Mouse (Mus musculus): Measurements from ENCODE around the gene Pgm1. TPM values are rescaled to one million over a fixed set of nuclear protein-coding genes. Genes with fewer than 3 reads are reported as not detected.

The Pgm1 gene
- polyA plus RNA-seq, 1 experiment from 2014 or later: 41.1 TPM

DNA sequence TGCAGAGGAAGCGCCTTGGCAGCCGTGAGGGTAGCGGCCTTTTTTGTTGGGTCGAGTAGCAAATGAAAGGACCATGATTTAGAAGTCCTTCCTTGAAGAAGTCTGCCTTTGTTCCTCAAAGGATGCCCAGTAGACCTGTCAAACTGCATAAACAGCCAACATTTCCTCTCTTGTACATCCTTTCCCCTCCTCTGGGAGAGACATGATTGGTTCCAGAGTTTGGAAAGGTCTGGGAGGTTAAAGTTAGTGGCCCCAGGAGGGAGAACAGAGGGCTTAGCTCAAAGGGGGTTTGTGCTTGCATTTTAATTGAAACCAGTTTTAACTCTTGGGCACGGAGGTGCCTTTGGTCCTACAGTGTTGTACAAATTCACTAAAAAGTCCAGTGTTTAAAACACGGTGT, 37.3 kb downstream of the Pgm1 start:
- Histone ChIP-seq H3K27ac (no peak overlapping the region), H3K4me3 (no peak overlapping the region), H3K4me1 (no peaks in the 10 kb centered on the region), H3K36me3 (no peaks in the 10 kb centered on the region), H3K4me2 (replicated peaks) (no peak overlapping the region), H3K27me3 (replicated peaks) (no peaks in the 10 kb centered on the region), H3K9me3 (no peaks in the 10 kb centered on the region), H3K9ac (no peak overlapping the region)
- 76% methylated on average over 6 of the region's 6 CpGs for WGBS
- ATAC-seq (ENCODE audit: low FRiP score, low read depth): no peak

DNA sequence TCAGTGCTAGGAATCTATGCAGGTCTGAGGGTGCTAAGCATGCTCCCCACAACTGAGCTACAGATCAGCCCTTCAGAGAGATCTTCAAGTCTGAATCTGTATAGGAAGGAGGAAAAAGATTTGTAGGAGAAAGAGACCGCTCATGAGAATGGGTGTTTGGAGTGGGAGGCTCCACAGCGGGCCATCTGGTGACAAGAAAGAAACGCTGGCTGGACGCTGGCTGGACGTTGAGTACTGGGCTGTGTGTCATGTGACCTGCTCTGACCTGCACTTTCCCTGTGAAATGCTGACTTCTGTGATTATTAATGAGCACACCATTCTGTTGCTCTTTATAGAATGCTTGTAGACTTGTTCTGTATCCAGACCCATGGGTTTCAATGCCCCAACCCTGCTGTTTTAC, 40.1 kb downstream of the Pgm1 start:
- WGBS: 43% methylated on average over 5 of the region's 5 CpGs
- H3K9me3 ChIP-seq: no peaks in the 10 kb centered on the region
- H3K27ac ChIP-seq: no peak overlapping the region
- H3K9ac ChIP-seq: no peak overlapping the region
- ATAC-seq (ENCODE audit: low FRiP score, low read depth): no peak
- no peaks in the 10 kb centered on the region for H3K36me3 ChIP-seq
- no peaks in the 10 kb centered on the region for H3K4me1 ChIP-seq
- no peaks in the 10 kb centered on the region for H3K27me3 ChIP-seq (replicated peaks)
- H3K4me2 ChIP-seq (replicated peaks): no peak overlapping the region
- no peak overlapping the region for H3K4me3 ChIP-seq

- H3K4me1 ChIP-seq: no peaks in the 10 kb centered on the region
- H3K27ac ChIP-seq: no peak overlapping the region
- no peaks in the 10 kb centered on the region for H3K9me3 ChIP-seq
- no peak overlapping the region for H3K4me2 ChIP-seq (replicated peaks)
- ATAC-seq (ENCODE audit: low FRiP score, low read depth): no peak
- H3K4me3 ChIP-seq: no peak overlapping the region
- no peaks in the 10 kb centered on the region for H3K36me3 ChIP-seq
- H3K9ac ChIP-seq: no peak overlapping the region
- no peaks in the 10 kb centered on the region for H3K27me3 ChIP-seq (replicated peaks)
- 69% methylated on average over 4 of the region's 4 CpGs for WGBS
Observed at GRCm38 (mm10) chr4:99970097-99970496, 40.9 kb downstream of the Pgm1 start.

GRCm38 (mm10) chr4:99972886-99973285, 43.7 kb downstream of the Pgm1 start:
- no peaks in the 10 kb centered on the region for H3K9me3 ChIP-seq
- WGBS: 91% methylated on average over 6 of the region's 6 CpGs

GRCm38 (mm10) chr4:99973931-99974330, 44.7 kb downstream of the Pgm1 start:
- Histone ChIP-seq H3K27ac (no peak overlapping the region), H3K4me2 (replicated peaks) (no peak overlapping the region), H3K9ac (no peak overlapping the region), H3K4me1 (no peaks in the 10 kb centered on the region), H3K4me3 (no peak overlapping the region), H3K36me3 (no peaks in the 10 kb centered on the region), H3K27me3 (replicated peaks) (no peaks in the 10 kb centered on the region), H3K9me3 (no peaks in the 10 kb centered on the region)
- 92% methylated on average over 1 of the region's 1 CpGs for WGBS
- ATAC-seq (ENCODE audit: low FRiP score, low read depth): no peak

More at GRCm38 (mm10) chr4:99972886-99973285, 43.7 kb downstream of the Pgm1 start:
- no peak for ATAC-seq (ENCODE audit: low FRiP score, low read depth)
- Histone ChIP-seq H3K4me3 (no peak overlapping the region), H3K27me3 (replicated peaks) (no peaks in the 10 kb centered on the region), H3K4me1 (no peaks in the 10 kb centered on the region), H3K36me3 (no peaks in the 10 kb centered on the region), H3K27ac (no peak overlapping the region), H3K4me2 (replicated peaks) (no peak overlapping the region), H3K9ac (no peak overlapping the region)

DNA sequence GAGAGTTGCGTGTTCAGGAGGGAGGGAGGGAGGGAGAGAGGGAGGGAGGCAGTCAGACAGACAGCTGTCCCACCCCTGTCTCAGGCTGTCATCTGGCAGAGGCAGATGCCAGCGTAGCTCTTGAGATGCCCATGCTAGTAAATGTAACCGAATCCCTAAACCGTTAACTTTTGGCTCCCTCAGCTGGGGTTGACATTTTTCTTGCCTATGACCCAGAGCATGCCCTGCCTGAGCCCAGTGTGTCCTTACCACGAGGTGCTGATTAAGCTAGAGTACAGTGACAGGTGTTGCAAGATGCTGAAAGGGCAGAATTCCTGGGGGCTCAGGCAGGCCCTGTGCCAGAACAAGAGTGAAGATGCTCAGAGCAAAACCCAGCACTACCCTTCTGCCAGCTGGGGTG, 45.2 kb downstream of the Pgm1 start:
- H3K9ac ChIP-seq: no peak overlapping the region
- no peak overlapping the region for H3K4me3 ChIP-seq
- H3K4me1 ChIP-seq: no peaks in the 10 kb centered on the region
- no peak for ATAC-seq (ENCODE audit: low FRiP score, low read depth)
- no peaks in the 10 kb centered on the region for H3K36me3 ChIP-seq
- no peaks in the 10 kb centered on the region for H3K27me3 ChIP-seq (replicated peaks)
- H3K9me3 ChIP-seq: no peaks in the 10 kb centered on the region
- no peak overlapping the region for H3K27ac ChIP-seq
- no peak overlapping the region for H3K4me2 ChIP-seq (replicated peaks)
- 78% methylated on average over 5 of the region's 5 CpGs for WGBS

GRCm38 (mm10) chr4:99979326-99979725, 50.1 kb downstream of the Pgm1 start:
- Histone ChIP-seq H3K9ac (no peak overlapping the region), H3K36me3 (no peaks in the 10 kb centered on the region), H3K4me1 (no peaks in the 10 kb centered on the region), H3K27ac (no peak overlapping the region), H3K4me3 (no peak overlapping the region), H3K9me3 (no peaks in the 10 kb centered on the region), H3K27me3 (replicated peaks) (no peaks in the 10 kb centered on the region), H3K4me2 (replicated peaks) (no peak overlapping the region)
- no peak for ATAC-seq (ENCODE audit: low FRiP score, low read depth)
- 92% methylated on average over 5 of the region's 5 CpGs for WGBS

GRCm38 (mm10) chr4:99981216-99981615, 52.0 kb downstream of the Pgm1 start:
- Histone ChIP-seq H3K36me3 (no peaks in the 10 kb centered on the region), H3K27ac (no peak overlapping the region), H3K9ac (no peak overlapping the region), H3K27me3 (replicated peaks) (no peaks in the 10 kb centered on the region), H3K4me3 (no peak overlapping the region), H3K4me2 (replicated peaks) (no peak overlapping the region), H3K9me3 (no peaks in the 10 kb centered on the region), H3K4me1 (no peaks in the 10 kb centered on the region)
- ATAC-seq (ENCODE audit: low FRiP score, low read depth): no peak
- WGBS: 81% methylated on average over 2 of the region's 2 CpGs

DNA sequence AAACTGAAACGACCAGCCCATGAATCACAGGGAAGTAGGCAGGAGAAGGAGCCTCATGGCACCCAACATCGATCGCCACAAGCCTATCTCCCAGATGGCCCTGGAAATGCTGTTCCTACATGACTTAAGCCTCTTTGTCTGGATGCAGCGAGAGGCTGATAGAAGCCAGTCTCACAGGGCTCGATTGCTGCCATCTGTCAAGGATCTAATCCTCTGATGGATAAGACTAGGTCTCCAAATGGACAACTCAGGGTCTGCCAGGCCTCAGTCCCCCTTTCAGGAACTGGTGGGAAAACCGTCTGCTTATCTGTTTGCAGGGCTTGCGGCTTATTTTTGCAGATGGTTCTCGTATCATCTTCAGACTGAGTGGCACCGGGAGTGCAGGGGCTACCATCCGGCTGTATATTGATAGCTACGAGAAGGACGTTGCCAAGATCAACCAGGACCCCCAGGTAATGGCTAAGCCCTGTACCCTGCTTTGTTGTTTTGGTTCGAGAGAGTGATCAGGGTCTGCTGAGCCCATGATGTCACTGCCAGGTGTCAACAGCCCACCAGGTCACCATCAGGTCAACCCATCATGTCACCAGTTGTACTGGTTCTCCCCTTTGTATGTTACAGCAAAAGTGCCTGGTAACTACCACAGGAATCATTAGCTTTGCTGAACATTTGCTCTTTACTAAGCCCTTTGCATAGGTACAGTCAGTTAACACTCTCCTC, 54.6 kb downstream of the Pgm1 start:
- no peaks in the 10 kb centered on the region for H3K36me3 ChIP-seq
- 80% methylated on average over 13 of the region's 13 CpGs for WGBS
- H3K4me3 ChIP-seq: no peak overlapping the region
- no peaks in the 10 kb centered on the region for H3K27me3 ChIP-seq (replicated peaks)
- no peaks in the 10 kb centered on the region for H3K4me1 ChIP-seq
- no peak overlapping the region for H3K4me2 ChIP-seq (replicated peaks)
- no peaks in the 10 kb centered on the region for H3K9me3 ChIP-seq
- no peak overlapping the region for H3K9ac ChIP-seq
- no peak for ATAC-seq (ENCODE audit: low FRiP score, low read depth)
- no peak overlapping the region for H3K27ac ChIP-seq

GRCm38 (mm10) chr4:99984369-99984752, 55.1 kb downstream of the Pgm1 start:
- no peaks in the 10 kb centered on the region for H3K9me3 ChIP-seq
- ATAC-seq (ENCODE audit: low FRiP score, low read depth): no peak
- no peaks in the 10 kb centered on the region for H3K4me1 ChIP-seq
- no peaks in the 10 kb centered on the region for H3K36me3 ChIP-seq
- H3K4me3 ChIP-seq: no peak overlapping the region
- no peak overlapping the region for H3K9ac ChIP-seq
- H3K4me2 ChIP-seq (replicated peaks): no peak overlapping the region
- no peaks in the 10 kb centered on the region for H3K27me3 ChIP-seq (replicated peaks)
- no peak overlapping the region for H3K27ac ChIP-seq
- 85% methylated on average over 7 of the region's 7 CpGs for WGBS

GRCm38 (mm10) chr4:99985086-99985485, 55.9 kb downstream of the Pgm1 start:
- no peak overlapping the region for H3K9ac ChIP-seq
- WGBS: 91% methylated on average over 7 of the region's 7 CpGs
- no peaks in the 10 kb centered on the region for H3K4me1 ChIP-seq
- H3K9me3 ChIP-seq: no peaks in the 10 kb centered on the region
- H3K27me3 ChIP-seq (replicated peaks): no peaks in the 10 kb centered on the region
- no peak overlapping the region for H3K27ac ChIP-seq
- H3K36me3 ChIP-seq: no peaks in the 10 kb centered on the region
- no peak overlapping the region for H3K4me2 ChIP-seq (replicated peaks)
- ATAC-seq (ENCODE audit: low FRiP score, low read depth): no peak
- H3K4me3 ChIP-seq: no peak overlapping the region

DNA sequence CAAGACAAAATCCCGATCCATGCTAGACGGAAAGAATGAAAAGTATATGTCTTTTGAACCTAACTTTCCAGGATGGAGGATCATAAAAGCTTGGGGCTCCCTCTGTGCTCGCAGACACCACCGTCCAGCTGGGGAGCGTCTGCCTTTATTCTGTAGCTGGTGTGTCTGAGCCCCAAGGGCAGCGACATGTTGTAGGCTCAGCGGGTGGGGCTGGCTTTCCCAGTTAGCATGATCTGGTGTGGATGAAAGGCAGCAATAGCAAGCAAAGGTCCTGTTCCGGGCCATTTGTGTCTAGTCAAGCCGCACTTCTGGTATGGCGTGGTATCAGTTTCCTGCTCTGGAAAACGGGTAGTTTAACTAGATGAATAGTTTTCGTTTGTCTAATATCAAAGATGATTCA, 56.4 kb downstream of the Pgm1 start:
- H3K9ac ChIP-seq: no peak overlapping the region

DNA sequence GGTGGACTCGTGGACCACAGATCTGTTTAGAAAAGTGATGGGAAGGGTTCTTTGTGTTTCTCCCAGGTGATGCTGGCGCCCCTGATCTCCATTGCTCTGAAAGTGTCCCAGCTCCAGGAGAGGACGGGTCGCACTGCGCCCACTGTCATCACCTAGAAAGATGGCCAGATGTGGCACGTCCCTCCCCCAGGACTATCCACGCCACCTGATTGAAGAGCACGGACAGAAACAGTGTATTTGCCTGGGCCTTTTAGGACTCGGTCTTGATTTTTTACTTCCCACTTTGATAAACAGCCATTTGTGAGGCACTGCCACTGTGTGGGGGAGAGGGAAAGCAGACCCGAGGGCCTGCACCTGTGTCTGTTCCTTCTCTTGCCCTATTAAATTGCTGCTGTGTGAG, 57.4 kb downstream of the Pgm1 start:
- H3K27ac ChIP-seq: no peak overlapping the region
- no peak for ATAC-seq (ENCODE audit: low FRiP score, low read depth)
- H3K27me3 ChIP-seq (replicated peaks): no peaks in the 10 kb centered on the region
- H3K4me3 ChIP-seq: no peak overlapping the region
- no peaks in the 10 kb centered on the region for H3K4me1 ChIP-seq
- H3K9me3 ChIP-seq: no peaks in the 10 kb centered on the region
- H3K36me3 ChIP-seq: no peaks in the 10 kb centered on the region
- no peak overlapping the region for H3K4me2 ChIP-seq (replicated peaks)
- WGBS: 87% methylated on average over 10 of the region's 10 CpGs
- H3K9ac ChIP-seq: no peak overlapping the region

More for the DNA sequence above, 56.4 kb downstream of the Pgm1 start:
- Histone ChIP-seq H3K36me3 (no peaks in the 10 kb centered on the region), H3K27ac (no peak overlapping the region), H3K4me3 (no peak overlapping the region), H3K4me2 (replicated peaks) (no peak overlapping the region), H3K4me1 (no peaks in the 10 kb centered on the region), H3K27me3 (replicated peaks) (no peaks in the 10 kb centered on the region), H3K9me3 (no peaks in the 10 kb centered on the region)
- 75% methylated on average over 12 of the region's 12 CpGs for WGBS
- ATAC-seq (ENCODE audit: low FRiP score, low read depth): no peak

Data from neural tube, embryonic 12.5 days (tissue).